Mouse (Mus musculus) common myeloid progenitor, adult 5-6 weeks (primary cell): ENCODE measurements around the gene Olfr1100. TPM values are rescaled to one million over a fixed set of nuclear protein-coding genes. Genes with fewer than 3 reads are reported as not detected.

Source experiments
- ATAC-seq: replicated peaks from 2 replicates; pipeline ENCODE4 v1.8.0; 2016; ENCODE audit warnings: low read depth, mild to moderate bottlenecking, moderate TSS enrichment, inconsistent platforms; ENCODE audit not compliant: poor library complexity, severe bottlenecking
- total RNA-seq: library from RNA; stranded (forward); fragments of 200-1000, 187-1606 nt; gene quantifications from 2 replicates; pipeline ENCODE4 v1.2.3, GENCODE M21; 2017

Olfr1100 gene
- total RNA-seq, result not detected in 2 replicates

DNA sequence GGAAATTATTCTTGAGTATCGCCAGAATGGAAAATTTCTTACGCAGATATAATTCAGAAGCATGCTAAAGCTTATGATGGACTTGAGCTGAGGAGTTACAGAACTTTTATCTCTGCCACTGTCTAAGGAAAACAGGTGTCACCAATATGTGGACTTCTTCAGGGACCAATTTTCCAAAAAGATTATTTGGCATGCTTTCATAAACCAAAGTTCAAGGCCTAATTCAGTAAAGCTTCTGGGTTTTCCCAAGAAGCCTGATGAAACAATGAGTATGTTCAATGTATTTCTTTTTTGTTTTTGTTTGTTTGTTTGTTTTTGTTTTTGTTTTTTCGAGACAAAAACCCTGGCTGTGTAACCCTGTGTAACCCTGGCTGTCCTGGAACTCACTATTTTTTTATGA is at the start of gene Olfr1100:
Olfr1100 (minus strand) TSS at position 101 of the 400 bp plus-strand sequence.
- no peak for ATAC-seq

DNA sequence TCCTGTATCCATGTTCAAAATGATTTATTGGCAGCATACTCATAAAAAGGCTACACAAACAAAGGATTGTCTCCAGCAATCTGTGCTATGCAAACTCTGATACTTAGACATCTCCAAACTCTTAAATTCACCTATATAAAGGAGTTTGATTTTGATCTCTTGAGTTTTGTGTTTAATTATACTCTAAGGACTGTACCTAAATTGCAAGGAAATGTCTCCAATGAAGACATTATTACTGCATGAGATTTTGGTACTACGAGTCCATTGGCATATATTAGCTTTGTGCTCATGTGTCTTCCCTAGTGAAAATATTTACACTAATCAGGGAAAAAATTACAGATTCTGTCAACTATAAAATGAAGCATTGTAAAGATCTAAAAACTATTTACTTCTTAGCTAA is 47.2 kb upstream of the Olfr1100 start, which contains the start of gene Olfr1104:
Olfr1104 (minus strand) TSS at position 101 of the 400 bp plus-strand sequence.
- ATAC-seq, result no peak

DNA sequence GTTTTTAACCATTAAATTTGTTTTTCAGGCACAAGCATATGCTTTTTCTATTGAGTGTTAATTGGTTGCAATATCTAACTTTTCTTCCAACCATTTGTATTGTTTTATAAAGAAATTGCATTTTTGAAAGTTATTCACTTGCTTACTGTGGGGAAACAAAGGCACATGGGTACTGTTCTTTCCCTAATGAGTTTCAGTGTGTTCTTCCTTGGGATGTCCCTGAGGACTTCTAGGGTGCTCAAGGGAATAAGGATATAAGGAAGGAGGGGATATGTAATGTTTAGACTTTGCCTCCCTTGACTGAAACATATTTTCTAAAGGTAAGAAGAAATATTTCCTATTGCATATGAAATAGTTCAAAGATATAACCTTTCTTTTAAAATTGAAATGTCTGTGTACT is 18.3 kb upstream of the Olfr1100 start, which contains the start of gene Olfr1102:
Olfr1102 (plus strand) TSS at position 301 of the 400 bp plus-strand sequence.
- no peak for ATAC-seq

DNA sequence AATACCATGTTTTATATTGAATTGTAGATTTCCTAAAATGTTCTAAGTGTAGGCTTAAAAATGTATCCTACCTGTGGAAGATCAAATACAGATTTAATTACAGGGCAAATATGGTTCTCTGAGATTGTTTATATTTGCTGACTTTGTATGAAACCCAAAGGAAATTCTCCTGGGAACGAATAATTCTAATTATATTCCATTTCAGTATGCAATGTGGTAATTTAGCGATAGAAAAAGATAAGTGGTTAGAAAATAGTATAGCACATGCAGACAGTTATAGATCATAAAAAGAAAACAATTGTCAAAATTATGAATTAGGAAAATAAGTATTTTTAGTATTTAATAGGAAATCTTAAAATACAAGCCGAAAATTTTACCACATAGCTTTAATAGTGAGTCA is 11.4 kb upstream of the Olfr1100 start, which contains the start of gene Olfr1101:
Olfr1101 (minus strand) TSS at position 101 of the 400 bp plus-strand sequence.
- no peak for ATAC-seq

DNA sequence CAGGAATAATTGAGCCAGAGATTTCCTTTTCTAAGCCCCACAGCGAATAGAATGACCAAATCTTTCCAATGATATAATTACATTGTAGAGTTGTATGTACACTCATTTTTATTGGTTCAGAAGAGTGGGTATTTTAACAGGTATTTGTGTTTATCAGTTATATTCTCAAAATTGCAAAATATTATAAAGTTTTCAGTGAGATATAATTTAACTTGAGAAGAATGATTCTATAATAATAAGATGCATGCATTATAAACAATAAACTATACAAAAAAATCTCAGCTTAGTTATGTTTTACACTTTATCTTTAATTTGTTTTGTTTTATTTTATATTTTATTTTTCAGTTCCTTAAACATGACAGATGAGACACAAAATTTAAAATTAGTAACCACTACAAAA is 19.2 kb downstream of the Olfr1100 start, which contains the start of gene Olfr1099:
Olfr1099 (minus strand) TSS at position 101 of the 400 bp plus-strand sequence.
- ATAC-seq, result no peak

DNA sequence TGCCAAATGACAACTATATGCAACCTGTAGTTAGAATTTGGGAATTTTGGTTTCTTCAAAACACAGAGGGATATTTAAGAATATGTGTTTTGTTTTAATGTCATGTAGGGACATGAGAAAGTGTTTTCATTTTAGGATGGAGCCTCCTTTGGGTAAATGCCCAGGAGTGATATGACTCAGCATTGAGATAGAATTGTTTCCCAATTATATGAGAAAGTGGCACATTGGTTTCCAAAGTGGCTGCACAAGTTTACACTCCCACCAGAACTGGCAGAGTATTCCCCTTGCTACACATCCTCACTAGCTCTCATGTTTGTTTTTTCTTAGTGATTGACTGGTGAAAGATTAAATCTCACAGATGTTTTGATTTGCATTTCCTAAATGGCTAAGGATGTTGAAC is 53.2 kb downstream of the Olfr1100 start:
- no peak for ATAC-seq

Other genes starting within 250 kb of the Olfr1100 start
- gene Olfr1089, start 246.3 kb downstream of the Olfr1100 start, total RNA-seq, result not detected in 2 replicates
- gene Olfr1090, start 221.0 kb downstream of the Olfr1100 start, total RNA-seq, result not detected in 2 replicates
- gene Olfr1093, start 197.5 kb downstream of the Olfr1100 start, total RNA-seq, result not detected in 2 replicates
- not detected in 2 replicates for gene Olfr141, start 169.9 kb downstream of the Olfr1100 start, total RNA-seq
- not detected in 2 replicates for gene Olfr1094, start 155.3 kb downstream of the Olfr1100 start, total RNA-seq
- gene Olfr1095, start 128.3 kb downstream of the Olfr1100 start, total RNA-seq, result not detected in 2 replicates
- gene Gm13723, start 105.2 kb downstream of the Olfr1100 start, total RNA-seq, result not detected in 2 replicates
- gene Olfr1097, start 87.7 kb downstream of the Olfr1100 start, total RNA-seq, result not detected in 2 replicates
- gene Olfr1098, start 55.4 kb downstream of the Olfr1100 start, total RNA-seq, result not detected in 2 replicates
- not detected in 2 replicates for gene Olfr1099, start 19.3 kb downstream of the Olfr1100 start, total RNA-seq
- gene Olfr1101, start 11.3 kb upstream of the Olfr1100 start, total RNA-seq, result not detected in 2 replicates
- not detected in 2 replicates for gene Olfr1102, start 18.4 kb upstream of the Olfr1100 start, total RNA-seq
- not detected in 2 replicates for gene Olfr1104, start 47.1 kb upstream of the Olfr1100 start, total RNA-seq
- not detected in 2 replicates for gene Olfr1105, start 56.6 kb upstream of the Olfr1100 start, total RNA-seq
- gene Olfr1106, start 72.3 kb upstream of the Olfr1100 start, total RNA-seq, result not detected in 2 replicates
- gene Olfr1107, start 95.9 kb upstream of the Olfr1100 start, total RNA-seq, result not detected in 2 replicates
- gene Olfr1109, start 116.1 kb upstream of the Olfr1100 start, total RNA-seq, result not detected in 2 replicates
- not detected in 2 replicates for gene Olfr259, start 134.6 kb upstream of the Olfr1100 start, total RNA-seq
- not detected in 2 replicates for gene Olfr1110, start 160.3 kb upstream of the Olfr1100 start, total RNA-seq
- gene Olfr1111, start 172.7 kb upstream of the Olfr1100 start, total RNA-seq, result not detected in 2 replicates
- gene Olfr1112, start 207.8 kb upstream of the Olfr1100 start, total RNA-seq, result not detected in 2 replicates
- not detected in 2 replicates for gene Olfr1113, start 229.0 kb upstream of the Olfr1100 start, total RNA-seq